In the genomic region with DNA sequence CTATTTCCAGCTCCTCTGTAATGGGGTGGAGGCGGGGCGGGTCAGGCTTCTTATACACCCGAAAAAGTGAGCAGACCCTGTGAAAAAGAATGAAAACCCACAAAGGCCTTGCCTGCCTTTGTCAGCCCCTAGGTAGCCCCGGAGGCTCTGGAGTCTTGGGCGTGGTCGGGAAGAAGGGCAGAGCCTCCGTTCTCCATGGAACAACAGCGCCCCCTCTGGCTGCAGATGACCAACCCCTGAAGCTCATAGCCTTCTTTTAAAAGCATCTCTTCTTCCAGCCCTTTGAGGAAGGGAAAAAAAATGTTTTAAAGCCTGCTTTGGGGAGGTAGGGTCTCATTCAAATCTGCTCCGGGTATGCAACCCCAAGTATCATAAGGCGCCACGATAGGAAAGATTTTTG, we compare ENCODE assay signal across 8 mouse cellular contexts. TPM values are rescaled to one million over a fixed set of nuclear protein-coding genes. Genes with fewer than 3 reads are reported as not detected.
A peak's percentile ranks its signal among the peaks of the same experiment; 100 is the strongest.
DNase-seq lines count a peak whose midpoint lies in the region; ATAC-seq and TF ChIP-seq lines count a peak whose summit lies in the region.

No protein-coding gene starts in this region.

- no peak overlapping the region for H3K4me2 ChIP-seq in midbrain, embryonic 11.5 days
- H3K4me2 ChIP-seq in midbrain, embryonic 16.5 days (ENCODE audit: low read length): no peak overlapping the region
- no peak overlapping the region for H3K4me2 ChIP-seq in intestine, embryonic 16.5 days (ENCODE audit: low read depth, low read length)
- H3K4me2 ChIP-seq in liver, embryonic 14.5 days (ENCODE audit: low read depth): no peak overlapping the region

- H3K27ac ChIP-seq in midbrain, embryonic 11.5 days (ENCODE audit: low read depth, low read length): no peak overlapping the region
- H3K27ac ChIP-seq in midbrain, embryonic 16.5 days (ENCODE audit: low read length): no peak overlapping the region
- no peak overlapping the region; the same call in 1 of the 2 replicates for H3K27ac ChIP-seq in intestine, embryonic 16.5 days (ENCODE audit: low read length)
- no peak overlapping the region for H3K27ac ChIP-seq in liver, embryonic 14.5 days

- ATAC-seq in midbrain, embryonic 11.5 days (ENCODE audit: low FRiP score): no peak
- no peak for ATAC-seq in midbrain, embryonic 16.5 days
- ATAC-seq in intestine, embryonic 16.5 days: no peak
- ATAC-seq in liver, embryonic 14.5 days (ENCODE audit: insufficient read depth): no peak

- H3K27me3 ChIP-seq in midbrain, embryonic 11.5 days (ENCODE audit: control insufficient read depth, insufficient read depth, low read length): no peaks in the 10 kb centered on the region
- no peaks in the 10 kb centered on the region for H3K27me3 ChIP-seq in midbrain, embryonic 16.5 days (ENCODE audit: control insufficient read depth, insufficient read depth, low read depth, low read length)
- H3K27me3 ChIP-seq in intestine, embryonic 16.5 days (replicated peaks; ENCODE audit: control insufficient read depth, insufficient read depth, low read length): no peaks in the 10 kb centered on the region
- H3K27me3 ChIP-seq in liver, embryonic 14.5 days (ENCODE audit: control insufficient read depth, insufficient read depth, low read length): no peaks in the 10 kb centered on the region

- no peaks in the 10 kb centered on the region for H3K36me3 ChIP-seq in midbrain, embryonic 11.5 days (ENCODE audit: control insufficient read depth, insufficient read depth, low read length)
- H3K36me3 ChIP-seq in midbrain, embryonic 16.5 days (ENCODE audit: control insufficient read depth, insufficient read depth, low read length): no peaks in the 10 kb centered on the region
- no peaks in the 10 kb centered on the region for H3K36me3 ChIP-seq in intestine, embryonic 16.5 days (ENCODE audit: control insufficient read depth, insufficient read depth, low read length)
- H3K36me3 ChIP-seq in liver, embryonic 14.5 days (replicated peaks; ENCODE audit: control insufficient read depth, insufficient read depth, low read depth): no peaks in the 10 kb centered on the region

- WGBS in midbrain, embryonic 11.5 days: 16% methylated on average over 11 of the region's 11 CpGs
- 14% methylated on average over 11 of the region's 11 CpGs for WGBS in midbrain, embryonic 16.5 days
- WGBS in intestine, embryonic 16.5 days: 15% methylated on average over 11 of the region's 11 CpGs
- WGBS in liver, embryonic 14.5 days (ENCODE audit: insufficient replicate concordance): 13% methylated on average over 11 of the region's 11 CpGs

- peak; percentile 93 for DNase-seq in midbrain, embryonic 11.5 days (ENCODE audit: low spot score, missing footprints)
- peak; percentile 24 for DNase-seq in cerebellum, adult 9-10 months
- DNase-seq in gastrocnemius, adult 8-10 months (ENCODE audit: low spot score in 2 of 2): peak; percentile 72 to 77
- DNase-seq in liver, embryonic 14.5 days (ENCODE audit: low read depth in 3 of 3, low spot score in 3 of 3): peak; percentile 3 to 16 (median 9)
- DNase-seq in right cerebral cortex, postnatal 10 days (ENCODE audit: low spot score in 2 of 2): peak; percentile 75 to 81
- no peak for DNase-seq in natural killer cell, adult 2 months (ENCODE audit: low spot score in 2 of 2)

- no peak for TF ChIP-seq EP300 in liver, embryonic 14.5 days (IDR thresholded peaks at IDR 0.05; ENCODE audit: low read depth)

- no peak overlapping the region for H3K9ac ChIP-seq in midbrain, embryonic 11.5 days (ENCODE audit: low read length)
- H3K9ac ChIP-seq in midbrain, embryonic 16.5 days (ENCODE audit: low read depth, low read length): no peak overlapping the region
- peak overlapping the region; percentile 52; the same call in 1 of the 2 replicates for H3K9ac ChIP-seq in intestine, embryonic 16.5 days (ENCODE audit: low read depth, low read length)
- no peak overlapping the region for H3K9ac ChIP-seq in liver, embryonic 14.5 days (replicated peaks)

- no peak overlapping the region for H3K4me3 ChIP-seq in midbrain, embryonic 11.5 days (ENCODE audit: low read depth, low read length)
- H3K4me3 ChIP-seq in midbrain, embryonic 16.5 days (ENCODE audit: low read depth, low read length): no peak overlapping the region
- no peak overlapping the region for H3K4me3 ChIP-seq in intestine, embryonic 16.5 days (ENCODE audit: low read length)
- H3K4me3 ChIP-seq in liver, embryonic 14.5 days (ENCODE audit: insufficient read depth in 1 of 2, low read depth in 2 of 2, low read length in 2 of 2): no peak overlapping the region

- H3K4me1 ChIP-seq in midbrain, embryonic 11.5 days (ENCODE audit: control insufficient read depth, insufficient read depth, low read length): no peaks in the 10 kb centered on the region; the same call in 1 of the 2 replicates
- peaks cover 10% of the 10 kb centered on the region for H3K4me1 ChIP-seq in midbrain, embryonic 16.5 days (ENCODE audit: control insufficient read depth, insufficient read depth, low read length)
- H3K4me1 ChIP-seq in intestine, embryonic 16.5 days (ENCODE audit: control insufficient read depth, insufficient read depth, low read length): peaks cover 17% of the 10 kb centered on the region
- no peaks in the 10 kb centered on the region for H3K4me1 ChIP-seq in liver, embryonic 14.5 days (replicated peaks; ENCODE audit: control insufficient read depth in 2 of 2, insufficient read depth in 2 of 2, low read length in 1 of 2)

- H3K9me3 ChIP-seq in midbrain, embryonic 11.5 days (ENCODE audit: control insufficient read depth, low read length): no peaks in the 10 kb centered on the region
- H3K9me3 ChIP-seq in midbrain, embryonic 16.5 days (replicated peaks; ENCODE audit: control insufficient read depth, low read length, poor library complexity, severe bottlenecking): no peaks in the 10 kb centered on the region
- H3K9me3 ChIP-seq in intestine, embryonic 16.5 days (ENCODE audit: control insufficient read depth, low read length): no peaks in the 10 kb centered on the region
- no peaks in the 10 kb centered on the region for H3K9me3 ChIP-seq in liver, embryonic 14.5 days (ENCODE audit: control insufficient read depth, low read length)

- peak; percentile 69 for TF ChIP-seq CTCF in liver, embryonic 14.5 days (IDR thresholded peaks at IDR 0.05; ENCODE audit: low read depth)

RNA-seq across cellular contexts. Expression of a gene that starts 2.4 kb away (rescaled TPM):
- 12.8 and 12.9 TPM in 2 replicates for polyA plus RNA-seq in midbrain, embryonic 11.5 days (2014; fragmentation: Nextera tagmentation; extraction: Ambion mirVana)
- 14.0 and 17.0 TPM in 2 replicates for polyA plus RNA-seq in midbrain, embryonic 16.5 days (2015; fragmentation: Nextera tagmentation; extraction: Ambion mirVana)
- total RNA-seq in gastrocnemius, adult 8-10 months (2022): 10 to 100 TPM; 11.6 to 27.0 (median 15.2) TPM
- 327 and 341 TPM in 2 replicates for polyA plus RNA-seq in intestine, embryonic 16.5 days (2015; fragmentation: Nextera tagmentation; extraction: Ambion mirVana)
- polyA plus RNA-seq in liver, embryonic 14.5 days (2012; rRNA removed): 4.4 and 6.1 TPM in 2 replicates
- polyA plus RNA-seq in liver, embryonic 14.5 days (2014; fragmentation: Nextera tagmentation; extraction: Ambion mirVana): 4.8 TPM in 2 replicates

Comparison
In these comparisons a context has a peak if more than half of its experiments do, and no peak if none do; other contexts are left out.
1. DNase-seq: peak in midbrain, embryonic 11.5 days (single experiment), cerebellum, adult 9-10 months (single experiment), gastrocnemius, adult 8-10 months (2 of 2), liver, embryonic 14.5 days (3 of 3) and right cerebral cortex, postnatal 10 days (2 of 2); none in natural killer cell, adult 2 months (0 of 2).
2. RNA of a gene that starts 2.4 kb away (polyA plus RNA-seq): 327 to 341 TPM in intestine, embryonic 16.5 days; 14.0 to 17.0 TPM in midbrain, embryonic 16.5 days, 12.8 to 12.9 TPM in midbrain, embryonic 11.5 days and 4.4 to 6.1 TPM in liver, embryonic 14.5 days; every median in the first group is over 10 times any median in the second.